In the genomic region with DNA sequence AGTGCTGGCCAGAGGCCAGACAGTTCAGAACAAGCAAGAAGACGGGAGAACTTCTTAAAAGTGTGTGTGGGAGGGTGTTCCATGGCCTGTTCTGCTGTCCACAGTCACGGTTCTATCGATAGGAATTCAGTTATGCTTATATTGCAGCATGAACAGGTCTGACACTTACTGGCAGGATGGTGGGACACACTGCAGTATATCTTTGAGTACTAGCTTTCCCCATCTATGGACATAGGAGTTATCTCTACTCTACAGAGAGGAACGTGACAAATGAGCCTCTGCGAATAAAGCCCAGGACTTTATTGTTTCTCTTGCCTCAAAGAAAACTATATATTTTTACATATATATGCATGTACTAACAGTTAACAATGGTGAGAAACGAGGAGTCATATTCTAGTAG, we compare ENCODE assay signal across 22 mouse cellular contexts. TPM values are rescaled to one million over a fixed set of nuclear protein-coding genes. Genes with fewer than 3 reads are reported as not detected.
DNase-seq lines count a peak whose midpoint lies in the region; ATAC-seq lines count a peak whose summit lies in the region.
"Had no signal": no experiment of that assay in that cellular context is flagged by ENCODE, and none has a peak within 500 bp of the region (broad histone marks: within the 10 kb centered on the region; RNA-seq: fewer than 3 reads in every experiment).

No protein-coding gene starts in this region.

- intact Hi-C loops in heart, postnatal 25 days (cut with DNase I): no loop called here

- DNase-seq in heart, adult 11 months: peak; percentile 53
- no peak for DNase-seq in heart, postnatal 25 days (ENCODE audit: low spot score)
- DNase-seq in liver, embryonic 13.5 days: no peak
- DNase-seq in liver, embryonic 11.5 days (ENCODE audit: low spot score): no peak
- DNase-seq: adrenal gland, adult 2 months; adrenal gland, postnatal 10 days; adrenal gland, postnatal 25 days; cerebellum, adult 11 months; cerebellum, adult 8-10 months; cerebellum, postnatal 14 days; cerebellum, postnatal 36 days; embryo, embryonic 11 days; forebrain, postnatal 0 days had no signal

- H3K4me1 ChIP-seq in liver, embryonic 13.5 days (replicated peaks): peaks cover 6% of the 10 kb centered on the region
- no peaks in the 10 kb centered on the region for H3K4me1 ChIP-seq in liver, embryonic 11.5 days (replicated peaks; ENCODE audit: control insufficient read depth, insufficient read depth, low read length)
- H3K4me1 ChIP-seq in liver, embryonic 15.5 days (replicated peaks): 0 out of 2 replicates have a peak, but pooled peaks cover 2% of the 10 kb centered on the region
- no peaks in the 10 kb centered on the region for H3K4me1 ChIP-seq in liver, embryonic 16.5 days (ENCODE audit: control insufficient read depth, low read depth, low read length)
- no peaks in the 10 kb centered on the region for H3K4me1 ChIP-seq in kidney, embryonic 14.5 days (ENCODE audit: control insufficient read depth, insufficient read depth, low read length)
- H3K4me1 ChIP-seq: embryonic facial prominence, embryonic 15.5 days; forebrain, embryonic 13.5 days had no signal

- H3K27ac ChIP-seq in liver, embryonic 13.5 days: no peak overlapping the region
- H3K27ac ChIP-seq in liver, embryonic 11.5 days (ENCODE audit: low read depth, low read length): no peak overlapping the region
- H3K27ac ChIP-seq in liver, embryonic 15.5 days (replicated peaks): no peak overlapping the region
- H3K27ac ChIP-seq in liver, embryonic 16.5 days (ENCODE audit: low read length): no peak overlapping the region
- H3K27ac ChIP-seq in kidney, embryonic 14.5 days (ENCODE audit: low read depth, low read length): no peak overlapping the region
- H3K27ac ChIP-seq: embryonic facial prominence, embryonic 13.5 days; embryonic facial prominence, embryonic 15.5 days; forebrain, embryonic 10.5 days; forebrain, embryonic 13.5 days; forebrain, embryonic 15.5 days had no signal

- peak; percentile 70 for ATAC-seq in liver, embryonic 13.5 days (ENCODE audit: low read depth)
- no peak for ATAC-seq in liver, embryonic 11.5 days (replicated peaks; ENCODE audit: low FRiP score)
- ATAC-seq in liver, embryonic 15.5 days (ENCODE audit: insufficient read depth): peak; percentile 63
- ATAC-seq in liver, embryonic 16.5 days (ENCODE audit: low read depth): peak; percentile 58
- no peak for ATAC-seq in kidney, embryonic 14.5 days (ENCODE audit: low FRiP score, low TSS enrichment)
- ATAC-seq: forebrain, embryonic 13.5 days; forebrain, embryonic 15.5 days; forebrain, postnatal 0 days had no signal

- H3K36me3 ChIP-seq in liver, embryonic 13.5 days: no peaks in the 10 kb centered on the region
- H3K36me3 ChIP-seq in liver, embryonic 11.5 days (ENCODE audit: control insufficient read depth, insufficient read depth, low read length): no peaks in the 10 kb centered on the region
- H3K36me3 ChIP-seq in liver, embryonic 15.5 days (replicated peaks): no peaks in the 10 kb centered on the region
- H3K36me3 ChIP-seq in liver, embryonic 16.5 days (ENCODE audit: control insufficient read depth, insufficient read depth): no peaks in the 10 kb centered on the region
- H3K36me3 ChIP-seq in kidney, embryonic 14.5 days (ENCODE audit: control insufficient read depth, insufficient read depth, low read length): no peaks in the 10 kb centered on the region
- H3K36me3 ChIP-seq: embryonic facial prominence, embryonic 13.5 days; embryonic facial prominence, embryonic 15.5 days; forebrain, embryonic 10.5 days; forebrain, embryonic 15.5 days had no signal

- H3K4me3 ChIP-seq in liver, embryonic 13.5 days (replicated peaks): no peak overlapping the region
- H3K4me3 ChIP-seq in liver, embryonic 11.5 days (ENCODE audit: low read depth, low read length): no peak overlapping the region
- H3K4me3 ChIP-seq in liver, embryonic 15.5 days (replicated peaks): no peak overlapping the region
- no peak overlapping the region for H3K4me3 ChIP-seq in liver, embryonic 16.5 days (ENCODE audit: low read depth, low read length)
- no peak overlapping the region for H3K4me3 ChIP-seq in kidney, embryonic 14.5 days (ENCODE audit: low read length)
- H3K4me3 ChIP-seq: embryonic facial prominence, embryonic 13.5 days; embryonic facial prominence, embryonic 15.5 days; erythroblast, embryonic 14.5 days; forebrain, embryonic 10.5 days; forebrain, embryonic 13.5 days; forebrain, embryonic 15.5 days had no signal

- no peak overlapping the region for H3K4me2 ChIP-seq in liver, embryonic 13.5 days
- H3K4me2 ChIP-seq in liver, embryonic 11.5 days: no peak overlapping the region
- H3K4me2 ChIP-seq in liver, embryonic 15.5 days: no peak overlapping the region
- no peak overlapping the region for H3K4me2 ChIP-seq in liver, embryonic 16.5 days (ENCODE audit: low read depth, low read length)
- H3K4me2 ChIP-seq in kidney, embryonic 14.5 days (replicated peaks; ENCODE audit: low read depth, low read length): no peak overlapping the region
- H3K4me2 ChIP-seq: embryonic facial prominence, embryonic 13.5 days; embryonic facial prominence, embryonic 15.5 days; forebrain, embryonic 13.5 days; forebrain, embryonic 15.5 days had no signal

- H3K9ac ChIP-seq in liver, embryonic 13.5 days: no peak overlapping the region
- no peak overlapping the region for H3K9ac ChIP-seq in liver, embryonic 11.5 days (ENCODE audit: low read depth, low read length)
- H3K9ac ChIP-seq in liver, embryonic 15.5 days: no peak overlapping the region
- H3K9ac ChIP-seq in liver, embryonic 16.5 days (ENCODE audit: low read depth, low read length): no peak overlapping the region
- no peak overlapping the region for H3K9ac ChIP-seq in kidney, embryonic 14.5 days (ENCODE audit: low read depth, low read length)
- H3K9ac ChIP-seq: embryonic facial prominence, embryonic 13.5 days; embryonic facial prominence, embryonic 15.5 days; forebrain, embryonic 13.5 days; forebrain, embryonic 15.5 days; forebrain, postnatal 0 days had no signal

- H3K9me3 ChIP-seq in liver, embryonic 13.5 days (replicated peaks): no peaks in the 10 kb centered on the region
- H3K9me3 ChIP-seq in liver, embryonic 11.5 days (ENCODE audit: control insufficient read depth, low read length): no peaks in the 10 kb centered on the region
- H3K9me3 ChIP-seq in liver, embryonic 15.5 days (replicated peaks): no peaks in the 10 kb centered on the region
- no peaks in the 10 kb centered on the region for H3K9me3 ChIP-seq in liver, embryonic 16.5 days (replicated peaks; ENCODE audit: control insufficient read depth, low read length)
- no peaks in the 10 kb centered on the region for H3K9me3 ChIP-seq in kidney, embryonic 14.5 days (ENCODE audit: control insufficient read depth, low read length)
- H3K9me3 ChIP-seq: embryonic facial prominence, embryonic 13.5 days; embryonic facial prominence, embryonic 15.5 days; forebrain, embryonic 10.5 days; forebrain, embryonic 13.5 days; forebrain, embryonic 15.5 days had no signal

- H3K27me3 ChIP-seq in liver, embryonic 13.5 days: no peaks in the 10 kb centered on the region
- H3K27me3 ChIP-seq in liver, embryonic 11.5 days (replicated peaks; ENCODE audit: control insufficient read depth, insufficient read depth, low read length): no peaks in the 10 kb centered on the region
- no peaks in the 10 kb centered on the region for H3K27me3 ChIP-seq in liver, embryonic 15.5 days
- no peaks in the 10 kb centered on the region for H3K27me3 ChIP-seq in liver, embryonic 16.5 days (ENCODE audit: control insufficient read depth, insufficient read depth, low read depth, low read length)
- H3K27me3 ChIP-seq in kidney, embryonic 14.5 days (ENCODE audit: control insufficient read depth, insufficient read depth, low read length): no peaks in the 10 kb centered on the region
- H3K27me3 ChIP-seq: embryonic facial prominence, embryonic 13.5 days; embryonic facial prominence, embryonic 15.5 days; forebrain, embryonic 13.5 days; forebrain, embryonic 15.5 days had no signal

- WGBS in liver, embryonic 13.5 days (ENCODE audit: insufficient replicate concordance): 53% methylated on average over 6 of the region's 6 CpGs
- 70% methylated on average over 6 of the region's 6 CpGs for WGBS in liver, embryonic 11.5 days
- 45% methylated on average over 6 of the region's 6 CpGs for WGBS in liver, embryonic 15.5 days (ENCODE audit: insufficient replicate concordance)
- 45% methylated on average over 6 of the region's 6 CpGs for WGBS in liver, embryonic 16.5 days (ENCODE audit: insufficient replicate concordance)
- 68% methylated on average over 6 of the region's 6 CpGs for WGBS in kidney, embryonic 14.5 days

RNA-seq across cellular contexts. Expression of a gene that starts 42.9 kb away (rescaled TPM):
- 10 to 100 TPM; 35.3 to 38.2 TPM for total RNA-seq in heart, postnatal 25 days (2021)
- polyA plus RNA-seq in liver, embryonic 13.5 days (2015; fragmentation: Nextera tagmentation; extraction: Ambion mirVana): 26.1 and 34.8 TPM in 2 replicates
- polyA plus RNA-seq in liver, embryonic 11.5 days (2014; fragmentation: Nextera tagmentation; extraction: Ambion mirVana): 71.8 and 86.2 TPM in 2 replicates
- polyA plus RNA-seq in liver, embryonic 15.5 days (2015; fragmentation: Nextera tagmentation; extraction: Ambion mirVana): 23.6 and 25.2 TPM in 2 replicates
- 20.0 and 22.3 TPM in 2 replicates for polyA plus RNA-seq in liver, embryonic 16.5 days (2015; fragmentation: Nextera tagmentation; extraction: Ambion mirVana)
- polyA plus RNA-seq in kidney, embryonic 14.5 days (2014; fragmentation: Nextera tagmentation; extraction: Ambion mirVana): 30.8 and 70.1 TPM in 2 replicates

Comparison
In these comparisons a context has a peak if more than half of its experiments do, and no peak if none do; other contexts are left out.
1. ATAC-seq: peak in liver, embryonic 13.5 days (single experiment), liver, embryonic 15.5 days (single experiment) and liver, embryonic 16.5 days (single experiment); none in liver, embryonic 11.5 days (single experiment) and kidney, embryonic 14.5 days (single experiment).